Mouse (Mus musculus) small intestine, adult 2 months (tissue): ENCODE data around the gene Nudt8.
"Not testable (repeated sequence)": the region's sequence is repeated elsewhere in the genome, so short reads cannot be mapped to it uniquely, and the experiment has no call there.

Experiments used
- CTCF ChIP-seq: fragments of 200-500 bp; IDR thresholded peaks from 2 replicates; pipeline ENCODE4 v1.5.1; 2012; ENCODE audit warnings: low read depth, mild to moderate bottlenecking, control low read depth, inconsistent platforms, low read length, moderate library complexity, mixed read lengths; ENCODE audit not compliant: insufficient replicate concordance, insufficient read length; ENCODE audit errors: extremely low read depth
- POLR2A ChIP-seq: fragments of 200-500 bp; IDR thresholded peaks from 2 replicates; pipeline ENCODE4 v1.6.1; 2012; ENCODE audit warnings: low read depth, mild to moderate bottlenecking, control low read depth, inconsistent platforms, low read length, moderate library complexity

DNA sequence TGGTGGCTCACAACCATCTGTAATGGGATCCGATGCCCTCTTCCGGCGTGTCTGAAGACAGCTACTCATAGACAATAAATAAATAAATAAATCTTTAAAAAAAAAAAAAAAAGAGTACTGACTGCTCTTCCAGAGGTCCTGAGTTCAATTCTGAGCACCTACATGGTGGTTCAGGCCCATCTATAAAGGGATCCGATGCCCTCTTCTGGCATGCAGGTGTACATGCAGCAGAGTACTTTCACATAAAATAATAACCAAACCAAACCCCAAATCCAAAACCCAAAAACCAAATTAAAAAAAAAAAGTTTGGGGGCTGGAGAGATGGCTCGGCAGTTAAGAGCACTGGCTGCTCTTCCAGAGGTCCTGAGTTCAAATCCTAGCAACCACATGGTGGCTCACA is 48.7 kb downstream of the Nudt8 start:
- peak; percentile 38; the same call in 1 of the 2 replicates for TF ChIP-seq CTCF
- TF ChIP-seq POLR2A: not testable (repeated sequence)
